Mouse (Mus musculus) induced T-regulatory cell, adult 2 months (primary cell): ENCODE data around the gene Hdac11.

ENCODE experiments used
- DNase-seq: peaks from one replicate; pipeline ENCODE4 v3.0.0-alpha.2; 2012; ENCODE audit warnings: low read depth

Gene Hdac11

DNA sequence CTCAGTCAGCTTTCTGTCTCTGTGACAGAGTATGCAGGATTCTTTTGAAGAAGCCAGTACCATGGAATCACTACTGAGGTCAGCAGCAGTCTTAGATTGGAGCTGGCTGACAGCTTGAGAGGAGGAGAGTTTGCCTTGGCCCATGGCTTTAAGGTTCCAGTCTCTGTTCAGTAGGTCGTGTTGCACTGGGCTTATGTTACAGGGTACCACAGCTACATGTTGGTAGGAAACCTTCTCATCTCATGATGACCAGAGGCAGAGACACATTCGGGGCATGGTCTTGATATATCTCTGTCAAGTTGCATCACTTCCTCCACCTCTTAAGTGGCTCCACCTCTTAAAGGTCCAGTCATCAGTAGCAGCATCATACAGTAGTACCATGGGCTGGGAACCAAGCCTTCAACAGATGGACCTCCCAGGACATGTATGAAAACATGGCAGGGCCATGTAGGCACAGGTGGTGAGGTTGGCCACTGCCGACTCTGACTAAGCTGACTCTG is 15.0 kb downstream of the Hdac11 start:
- DNase-seq: no peak

DNA sequence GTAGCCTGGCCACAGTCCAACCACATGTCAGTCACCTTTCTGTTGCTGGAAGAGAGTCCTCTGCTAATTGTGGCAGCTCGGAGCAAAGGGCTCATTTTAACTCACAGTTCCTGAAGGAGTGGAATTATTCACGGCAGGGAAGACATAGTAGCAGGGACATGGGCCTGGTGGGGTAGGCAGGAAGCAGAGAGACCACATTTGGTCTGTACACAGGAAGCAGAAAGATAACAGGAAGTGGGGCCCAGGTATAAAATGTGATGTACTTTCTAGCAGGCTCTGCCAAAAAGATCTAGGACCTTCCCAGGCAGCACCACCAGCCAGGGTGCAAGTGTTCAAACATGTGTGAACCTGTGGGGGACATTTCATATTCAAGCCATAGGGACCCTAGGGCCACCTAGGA is 15.9 kb downstream of the Hdac11 start:
- peak; percentile 47 for DNase-seq

DNA sequence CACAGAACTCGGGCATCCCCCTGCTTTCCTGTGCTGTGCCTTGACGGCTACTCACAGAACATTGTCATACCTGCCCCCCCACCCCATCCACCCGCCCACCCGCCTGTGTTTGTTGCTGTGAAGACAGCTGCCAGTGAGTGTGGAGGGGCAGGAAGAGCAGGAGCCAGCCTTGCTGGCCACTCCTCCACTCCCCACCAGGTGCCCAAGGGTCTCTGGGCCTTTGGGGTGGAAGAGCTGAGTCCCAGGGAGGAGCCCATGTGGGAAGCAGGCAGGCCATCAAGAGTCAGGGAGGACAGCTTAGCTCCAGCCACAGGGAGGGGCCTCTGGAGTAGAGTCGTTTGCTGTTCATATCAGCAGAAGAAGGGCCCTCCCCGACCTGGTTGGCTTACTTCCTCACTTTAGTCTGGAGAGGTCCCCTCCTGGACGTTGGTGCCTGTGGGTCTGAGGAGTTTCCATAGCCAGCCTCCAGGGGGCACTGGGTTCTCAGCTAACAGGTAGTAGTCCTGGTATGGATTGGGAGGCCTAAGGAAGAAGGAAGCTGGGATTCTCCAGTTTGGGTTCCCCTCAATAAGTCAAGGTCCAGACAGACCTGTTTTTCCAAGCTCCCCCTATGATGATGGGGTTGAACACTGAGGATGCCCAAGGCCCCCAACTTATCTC is 16.9 kb downstream of the Hdac11 start:
- DNase-seq: peak; percentile 27

DNA sequence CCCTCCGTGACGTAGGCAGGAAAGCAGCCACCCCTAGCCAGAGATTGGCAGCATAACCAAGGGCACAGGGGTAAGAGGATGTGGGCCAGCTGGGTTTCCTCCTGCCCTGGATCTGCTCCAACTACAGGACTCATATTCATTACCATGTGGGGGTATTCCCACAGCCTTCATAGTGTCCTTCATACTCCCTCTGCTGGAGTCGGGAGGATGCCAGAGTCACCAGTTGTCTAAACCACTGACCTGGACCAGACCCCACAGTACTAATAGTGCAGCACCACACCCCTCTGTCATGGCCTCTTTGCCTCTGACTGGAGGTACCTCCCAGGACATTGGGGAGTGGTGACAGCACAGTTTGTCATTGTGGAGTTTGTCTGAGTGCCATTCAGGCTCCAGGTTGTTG is 17.7 kb downstream of the Hdac11 start:
- no peak for DNase-seq

DNA sequence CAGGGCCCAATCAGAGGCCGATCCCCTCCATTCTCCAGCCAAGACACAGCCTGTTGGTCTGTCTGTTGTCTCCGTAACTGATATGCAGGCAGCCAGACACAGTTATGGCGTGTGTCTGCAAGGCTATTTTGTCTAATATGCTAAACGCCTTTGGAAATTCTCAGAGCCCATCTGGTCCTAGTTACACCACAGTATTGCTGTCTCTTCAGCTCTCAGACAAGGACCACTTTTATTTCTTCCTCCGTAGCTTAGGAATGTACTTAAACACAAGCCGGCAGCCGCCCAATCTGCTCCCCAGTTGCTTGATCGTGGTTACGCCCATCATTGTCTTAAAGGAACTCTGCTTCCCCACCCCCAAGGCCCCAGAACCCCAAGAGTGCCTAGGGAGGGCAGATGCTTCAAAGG is 24.3 kb downstream of the Hdac11 start:
- DNase-seq: no peak

DNA sequence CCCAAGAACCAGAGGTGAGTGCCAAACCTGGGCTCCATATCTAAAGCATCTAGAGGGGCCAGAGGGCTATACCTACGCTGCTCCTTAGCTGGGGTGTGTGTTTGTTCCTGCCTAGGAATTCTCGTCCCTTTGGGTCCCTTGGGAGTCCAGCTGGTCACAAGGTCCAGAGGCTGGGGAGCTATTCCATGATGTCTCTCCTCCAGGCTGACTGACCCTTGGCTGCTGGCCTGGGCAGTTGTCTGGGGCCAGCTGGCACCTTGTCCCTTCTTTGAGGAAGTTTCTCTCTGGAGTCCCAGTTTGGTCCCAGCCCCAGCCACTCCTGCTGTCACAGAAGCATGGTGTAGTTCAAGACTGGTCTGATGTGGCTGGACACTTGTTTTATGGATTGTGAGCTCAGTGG is 24.9 kb downstream of the Hdac11 start:
- no peak for DNase-seq

DNA sequence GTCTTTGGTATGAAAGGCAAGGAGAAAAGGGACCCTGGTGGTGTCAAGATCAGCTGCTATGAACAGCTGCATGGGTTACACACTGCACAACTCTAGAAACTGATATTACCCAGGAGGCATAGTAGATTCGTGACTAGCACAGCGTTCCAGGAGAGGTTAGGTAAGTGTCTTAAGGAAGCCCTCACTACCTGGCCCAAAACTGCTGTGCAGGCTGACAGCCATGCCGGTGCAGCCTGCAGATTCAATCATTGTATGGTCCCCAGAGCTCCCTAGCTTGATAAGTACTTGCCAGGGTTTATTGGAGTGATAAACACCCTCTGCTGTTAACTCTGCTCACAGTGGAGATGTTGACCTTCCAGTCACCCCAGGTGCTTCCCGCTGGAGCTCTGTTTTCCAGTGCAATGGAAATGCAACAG is 25.6 kb downstream of the Hdac11 start:
- no peak for DNase-seq

DNA sequence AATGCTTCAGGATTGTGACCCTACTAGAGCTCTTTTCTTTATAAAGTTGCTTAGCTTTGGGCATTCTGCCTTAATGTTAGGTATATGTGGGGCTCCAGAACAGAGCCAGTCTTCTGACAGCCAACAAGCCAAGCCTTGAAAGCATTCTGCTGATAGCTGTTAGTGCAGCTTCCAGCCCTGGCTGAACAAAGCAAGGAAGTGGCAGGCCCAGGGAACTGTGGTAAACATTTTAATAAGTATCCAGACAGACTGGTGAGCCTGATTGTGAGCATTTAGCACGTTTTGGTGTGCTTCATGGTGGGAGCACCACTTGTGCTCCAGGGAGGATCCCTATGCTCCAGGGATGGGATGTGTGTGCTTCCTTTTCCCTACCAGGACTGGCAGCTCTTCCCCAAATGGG is 26.6 kb downstream of the Hdac11 start:
- no peak for DNase-seq

DNA sequence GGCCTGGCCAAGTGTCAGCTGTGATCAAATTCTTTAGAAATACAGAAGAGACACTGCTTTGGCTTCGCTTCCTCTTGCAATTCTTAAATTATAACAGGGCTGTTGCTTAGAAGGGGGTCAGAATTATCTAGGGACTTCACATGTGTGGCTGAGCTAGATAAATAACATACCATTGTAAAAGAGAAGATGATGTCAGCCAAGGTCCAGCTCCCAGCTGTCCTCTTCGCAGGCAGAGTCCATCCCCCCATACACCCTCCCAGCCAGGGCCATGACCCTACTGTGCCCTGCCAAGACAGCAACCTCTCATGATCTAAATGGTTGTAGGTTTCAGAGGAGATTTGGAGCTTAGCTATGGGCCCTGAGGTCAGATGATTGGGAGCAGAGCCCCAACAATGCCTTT is 27.5 kb downstream of the Hdac11 start:
- DNase-seq: no peak

DNA sequence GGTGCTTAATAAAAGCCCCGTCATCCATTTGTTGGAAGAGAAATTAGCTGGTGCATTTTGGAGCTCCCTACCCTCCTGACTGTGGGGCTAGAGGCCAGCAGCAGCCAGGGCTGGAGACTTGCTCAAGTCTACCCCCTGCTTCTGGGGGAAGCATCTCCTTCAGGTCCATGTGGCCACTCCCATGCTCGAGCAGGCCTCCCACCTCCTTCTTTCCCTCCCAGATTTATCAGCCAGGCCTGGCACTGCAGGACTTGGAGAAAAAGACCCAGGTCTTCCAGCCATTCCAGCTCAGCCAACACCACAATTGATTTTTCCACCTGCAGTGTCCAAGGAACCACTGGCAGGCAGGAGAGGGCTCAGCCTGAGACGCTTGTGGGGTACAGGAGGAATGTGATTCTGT is 28.3 kb downstream of the Hdac11 start:
- no peak for DNase-seq

DNA sequence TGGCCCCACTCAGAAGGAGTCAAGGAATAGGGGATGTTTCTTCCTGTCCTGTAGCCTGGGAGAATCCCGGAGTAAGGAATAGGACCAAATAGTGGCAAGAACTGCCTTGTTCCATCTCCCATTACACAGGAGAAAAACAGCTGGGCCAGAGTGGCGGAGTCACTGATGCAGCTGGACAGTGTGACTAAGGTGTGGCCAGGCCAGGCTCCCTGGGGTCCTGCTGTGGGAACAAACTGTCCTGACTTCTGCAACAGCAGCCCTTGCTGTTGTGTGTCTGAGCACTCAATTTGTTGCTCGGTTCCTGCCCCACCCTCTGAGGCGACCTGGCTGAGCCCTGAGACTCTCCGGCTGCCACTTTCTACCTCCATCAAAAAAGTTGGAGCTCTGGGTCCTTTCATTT is 29.0 kb downstream of the Hdac11 start:
- no peak for DNase-seq

DNA sequence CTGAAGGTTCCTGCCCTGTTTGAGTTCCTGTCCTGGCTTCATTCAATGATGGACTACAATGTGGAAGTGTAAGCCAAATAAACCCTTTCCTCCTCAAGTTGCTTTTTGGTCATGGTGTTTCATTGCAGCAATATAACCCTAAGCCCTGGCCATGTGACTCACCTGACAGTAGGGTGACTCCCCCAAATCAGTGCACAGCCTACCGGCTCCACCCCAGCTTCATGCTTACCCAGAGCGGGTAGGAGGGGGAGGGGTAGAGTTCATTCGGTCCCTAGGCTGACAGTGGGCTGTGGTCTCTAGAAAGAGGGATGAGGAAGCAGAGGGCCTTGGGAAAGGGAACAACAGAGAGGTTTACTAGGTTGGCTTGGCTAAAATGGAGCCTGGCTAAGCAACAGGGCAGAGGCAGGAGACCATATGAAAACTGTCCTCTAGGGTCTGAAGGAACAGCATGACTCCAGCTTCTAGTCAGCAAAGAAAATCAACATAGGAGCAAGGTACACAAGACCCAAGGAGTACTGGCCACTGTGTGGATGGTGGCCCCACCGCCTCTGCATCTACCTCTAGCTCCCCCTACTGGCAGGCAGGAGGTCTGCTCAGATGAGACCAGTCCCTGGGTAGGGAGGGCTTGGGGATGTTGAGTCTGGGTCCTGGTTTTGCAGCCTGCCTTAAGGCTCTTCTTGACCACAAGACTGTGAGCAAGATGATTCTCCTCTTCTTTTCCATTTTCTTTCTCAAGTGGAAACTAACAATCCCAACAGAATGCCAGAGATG is 29.9 kb downstream of the Hdac11 start:
- peak; percentile 59 for DNase-seq

DNA sequence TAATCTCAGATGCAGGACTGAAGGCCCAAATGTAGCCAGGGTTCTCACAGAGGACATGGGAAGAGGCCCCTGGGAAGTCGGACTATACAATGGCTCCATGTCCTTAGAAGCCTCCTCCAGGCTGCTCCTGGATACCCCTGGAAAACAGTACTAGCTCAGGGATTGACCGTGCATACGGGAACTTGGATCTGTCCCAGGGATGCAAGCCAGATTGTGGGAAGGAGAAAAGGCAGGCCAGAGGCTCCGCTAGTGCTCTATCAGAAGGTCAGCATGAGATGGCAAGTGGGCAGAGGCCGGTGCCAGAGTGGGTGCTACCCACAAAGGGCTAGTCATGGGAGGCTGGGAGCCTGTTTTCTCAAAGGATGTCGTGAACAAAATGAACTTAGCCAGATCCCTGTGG is 30.5 kb downstream of the Hdac11 start:
- DNase-seq: no peak

DNA sequence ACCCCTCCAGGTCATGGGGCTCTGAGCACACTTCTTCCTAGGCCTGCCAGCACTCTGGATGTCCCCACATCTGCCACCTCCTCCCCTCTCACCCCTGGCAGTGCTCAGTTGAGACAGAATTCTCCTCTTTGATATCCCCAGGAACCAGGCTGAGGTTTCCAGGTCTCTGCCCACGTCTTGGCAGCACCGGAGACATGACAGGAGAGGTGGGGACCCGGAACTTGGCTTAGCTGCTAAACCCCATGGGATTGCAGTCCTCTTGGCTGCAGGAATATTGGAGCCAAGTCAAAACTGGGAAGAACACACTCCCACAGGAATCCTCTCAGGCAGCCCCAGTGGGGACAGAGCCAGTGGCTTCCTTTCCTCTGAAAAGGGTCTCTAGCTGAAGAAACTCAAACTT is 31.4 kb downstream of the Hdac11 start:
- no peak for DNase-seq

DNA sequence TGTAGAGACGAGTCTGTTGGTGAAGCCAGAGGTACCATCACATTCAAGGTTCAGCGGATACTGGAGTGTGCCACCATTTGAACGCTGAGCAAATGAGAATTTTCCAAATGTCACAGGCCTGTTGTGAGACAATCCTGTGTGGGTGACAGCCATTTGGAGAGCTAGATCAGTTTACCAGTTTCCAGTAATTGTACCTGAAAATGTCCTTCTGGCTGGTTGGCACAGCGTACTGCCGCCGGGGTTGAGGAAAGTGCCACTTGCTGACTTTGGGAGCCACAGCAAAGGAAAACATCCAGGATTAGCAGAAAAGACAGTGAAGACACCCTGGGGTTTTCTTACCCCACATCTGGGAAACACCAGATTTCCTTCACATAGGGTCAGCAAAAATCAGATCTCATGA is 33.5 kb downstream of the Hdac11 start:
- no peak for DNase-seq

DNA sequence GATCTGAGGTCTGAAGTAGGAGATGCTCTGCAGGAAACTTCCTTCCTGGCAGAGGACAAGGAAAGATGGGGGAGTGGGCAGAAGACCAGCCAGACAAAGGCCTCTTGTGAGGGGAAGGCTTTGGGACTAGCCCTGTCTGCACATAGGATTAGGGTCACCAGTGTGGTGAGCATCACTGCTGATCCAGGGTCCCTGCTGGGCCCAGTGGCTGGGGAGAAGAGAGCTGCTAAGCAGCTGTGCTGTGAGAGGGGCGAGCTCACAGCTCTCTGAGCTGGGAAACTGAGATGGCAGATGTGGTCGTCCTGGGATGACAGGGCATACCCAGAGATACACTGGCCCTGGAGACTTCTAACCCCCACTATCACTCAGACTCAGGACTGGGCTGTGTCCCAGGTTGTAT is 35.0 kb downstream of the Hdac11 start:
- DNase-seq: no peak

DNA sequence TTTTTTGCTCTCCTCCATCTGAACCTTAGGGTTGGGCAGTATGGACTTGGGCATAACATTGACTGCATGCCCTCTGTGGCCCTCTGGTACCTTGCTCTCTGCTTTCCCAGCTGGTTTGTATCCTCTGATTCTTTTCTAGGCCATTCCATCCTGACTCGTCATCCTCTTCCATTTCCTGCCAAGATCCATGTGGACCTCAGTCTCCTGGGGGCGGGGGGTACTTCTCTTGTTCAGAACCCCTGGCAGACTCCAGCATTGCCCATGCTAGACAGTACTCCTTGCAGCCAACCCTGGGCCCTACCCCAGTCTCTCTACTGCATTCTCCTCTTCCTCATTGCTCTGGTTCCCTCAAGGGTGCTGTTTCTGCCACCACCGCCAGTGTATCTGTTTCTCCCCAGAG is 36.0 kb downstream of the Hdac11 start:
- no peak for DNase-seq

DNA sequence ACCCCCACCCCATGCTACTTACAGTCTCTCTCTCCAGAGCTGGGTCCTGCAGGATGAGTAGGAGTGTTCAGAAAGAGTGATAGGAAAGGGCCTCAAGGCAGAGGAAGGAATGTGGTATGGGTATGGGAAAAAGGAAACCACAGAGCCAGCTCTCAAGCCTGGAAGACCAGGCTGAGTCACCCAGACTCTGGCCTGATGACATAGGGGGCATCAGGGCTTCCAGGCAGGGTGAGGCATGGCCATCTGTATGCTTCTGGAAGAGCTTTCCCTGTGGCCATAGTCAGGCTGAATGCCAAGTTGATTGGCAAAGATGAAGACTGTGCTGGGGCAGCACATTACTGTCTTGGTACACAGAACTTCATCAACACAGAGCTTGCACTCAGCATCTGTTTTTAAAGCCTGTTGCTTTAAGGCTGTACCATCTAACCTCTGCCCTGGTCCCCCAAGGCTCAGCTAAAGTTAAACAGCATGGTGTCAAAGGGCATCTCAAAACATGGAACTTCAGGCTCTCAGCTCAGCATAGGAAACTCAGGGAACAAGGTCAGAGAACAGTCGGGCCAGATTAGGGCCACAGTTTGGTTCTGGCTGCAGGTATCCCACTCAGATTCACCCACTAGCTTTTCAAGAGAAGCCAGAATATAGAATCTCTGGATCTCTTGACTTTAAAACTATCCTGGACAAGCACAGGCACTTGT is 36.5 kb downstream of the Hdac11 start:
- DNase-seq: no peak

DNA sequence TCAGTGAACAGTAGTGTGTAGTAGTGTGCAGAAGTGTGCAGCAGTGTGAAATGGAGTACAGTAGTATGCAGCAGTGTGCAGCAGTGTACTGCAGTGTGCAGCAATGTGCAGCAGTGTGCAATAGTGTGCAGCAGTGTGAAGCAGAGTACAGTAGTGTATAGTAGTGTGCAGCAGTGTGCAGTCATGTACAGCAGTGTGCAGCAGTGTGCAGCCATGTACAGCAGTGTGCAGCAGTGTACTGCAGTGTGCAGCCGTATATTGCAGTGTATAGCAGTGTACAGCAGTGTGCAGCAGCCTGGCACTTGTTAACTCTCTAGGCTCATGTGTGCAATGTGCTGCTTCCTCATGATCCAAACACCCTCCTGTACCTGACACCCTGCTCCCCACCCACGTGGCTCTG is 42.0 kb downstream of the Hdac11 start:
- no peak for DNase-seq

DNA sequence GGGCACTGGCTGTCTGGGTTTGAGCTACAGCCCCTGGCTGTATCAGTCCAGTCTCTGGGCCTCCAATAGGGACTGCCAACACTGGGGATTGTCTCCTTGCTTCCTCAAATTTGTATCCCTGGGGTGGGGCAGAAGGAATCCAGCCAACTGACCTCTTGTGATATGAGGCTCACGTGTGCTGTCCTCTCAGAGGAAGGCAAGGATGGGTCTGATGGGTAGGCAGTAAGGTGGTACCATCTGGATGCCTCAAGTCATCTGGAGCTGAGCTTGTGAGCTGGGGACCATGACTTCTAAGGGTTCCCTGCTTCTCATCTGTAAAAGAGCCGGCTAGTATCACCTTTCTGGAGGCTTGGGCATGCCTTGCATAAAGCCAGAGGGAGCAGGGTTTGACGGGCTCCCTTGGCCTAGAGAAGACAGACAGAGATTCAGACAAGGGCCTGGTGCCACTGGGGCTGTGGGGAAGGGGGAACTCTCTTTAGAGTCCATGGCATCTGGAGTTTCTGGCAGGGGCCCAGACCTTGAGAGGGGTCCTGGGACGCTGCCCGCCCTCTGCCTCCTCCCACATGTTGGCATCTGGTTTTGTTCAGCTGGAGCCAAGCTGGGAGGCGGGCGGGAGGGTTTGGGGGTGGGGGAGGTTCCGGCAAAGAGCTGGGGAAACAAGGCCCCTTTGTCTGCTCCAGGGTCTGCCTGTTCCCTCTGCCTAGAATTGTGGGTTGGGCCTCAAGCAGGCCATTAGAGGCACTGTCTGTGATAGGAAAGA is 44.1 kb downstream of the Hdac11 start:
- no peak for DNase-seq

DNA sequence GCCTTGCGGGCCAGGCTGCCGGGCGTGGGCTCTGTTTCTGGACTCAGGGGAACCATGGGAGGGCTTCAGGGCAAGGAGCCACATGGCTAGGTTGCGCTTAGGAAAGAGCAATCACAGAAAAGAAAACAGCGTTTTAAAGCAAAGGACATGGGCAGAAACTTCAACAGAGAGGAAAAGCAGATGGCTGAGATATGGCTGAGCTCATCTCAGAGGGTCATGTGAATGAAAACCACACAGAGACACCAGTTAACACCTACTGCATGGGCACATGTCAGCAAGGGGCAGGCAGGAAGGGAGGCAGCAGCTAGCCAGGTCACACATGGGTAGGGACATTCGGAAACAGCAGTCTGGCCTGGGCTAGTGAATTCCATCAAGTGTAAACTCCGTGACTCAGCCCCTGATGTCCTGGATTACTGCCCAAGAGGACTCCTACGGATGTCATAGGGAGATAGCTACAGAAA is 45.4 kb downstream of the Hdac11 start:
- DNase-seq: no peak

DNA sequence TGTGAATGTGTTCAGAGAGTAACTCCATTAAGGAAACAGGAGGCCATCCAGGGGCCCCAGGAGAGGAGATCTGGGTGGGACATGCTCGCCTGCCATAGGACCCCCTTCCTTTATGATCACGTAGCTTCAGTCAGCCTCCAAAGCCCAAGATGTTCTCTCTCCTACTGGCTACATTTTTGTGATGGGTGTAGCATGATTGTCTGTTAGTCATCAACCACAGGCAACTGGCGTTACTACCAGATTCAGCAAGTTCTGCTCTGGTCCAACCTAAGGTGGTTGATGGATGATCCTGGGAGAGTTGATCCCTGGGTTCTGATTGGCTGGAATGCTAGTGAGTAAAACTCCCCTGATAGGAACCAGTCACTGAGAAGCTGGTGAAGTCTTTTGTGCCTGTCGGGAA is 46.1 kb downstream of the Hdac11 start:
- DNase-seq: no peak
